Mouse (Mus musculus) erythroblast, embryonic 14.5 days (primary cell): ENCODE measurements around the gene Slco3a1.

Experiments used
- GATA1 ChIP-seq: IDR thresholded peaks from 2 replicates; pipeline ENCODE4 v1.6.1; 2012; ENCODE audit warnings: low read length, inconsistent platforms, mixed read lengths
- TAL1 ChIP-seq: IDR thresholded peaks from 3 replicates; pipeline ENCODE4 v1.6.1; 2012; ENCODE audit warnings: low read length, inconsistent platforms, mixed read lengths

- no peak for TF ChIP-seq TAL1
- no peak for TF ChIP-seq GATA1
Measured at GRCm38 (mm10) chr7:74522260-74522659, 32.3 kb downstream of the Slco3a1 start.
